Mouse (Mus musculus) frontal cortex, postnatal 10 days (tissue): ENCODE measurements around the gene Bcl2l15.
"Not testable (repeated sequence)": the region's sequence is repeated elsewhere in the genome, so short reads cannot be mapped to it uniquely, and the experiment has no call there.

Experiments used
- DNase-seq, 2 experiments: peaks; one replicate each; pipeline ENCODE4 v3.0.0; 2022; ENCODE audit warnings: low spot score in 2 of 2, mixed read lengths in 1 of 2

Gene Bcl2l15

DNA sequence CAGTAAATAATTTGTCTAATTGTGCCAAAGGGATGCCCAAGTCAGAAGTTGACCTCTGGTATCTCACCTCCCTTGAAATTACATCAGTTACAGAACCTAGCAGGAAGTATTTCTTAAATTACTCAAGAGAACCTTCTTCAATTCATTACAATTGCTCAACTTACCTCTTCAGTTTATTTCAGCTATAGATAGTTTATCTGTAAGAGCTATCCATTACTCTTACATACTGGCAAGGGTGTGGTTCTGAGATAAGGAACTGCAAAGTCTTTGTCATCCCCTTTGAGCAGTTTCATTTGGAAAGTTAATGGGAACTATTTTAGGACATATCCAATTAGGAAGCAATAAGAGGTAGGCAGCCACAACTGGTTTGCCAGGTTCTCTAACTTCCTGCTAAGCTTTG, at the start of gene Bcl2l15:
TSS of gene Bcl2l15 (plus strand) at position 176 of the 400 bp plus-strand sequence.
- no peak for DNase-seq

DNA sequence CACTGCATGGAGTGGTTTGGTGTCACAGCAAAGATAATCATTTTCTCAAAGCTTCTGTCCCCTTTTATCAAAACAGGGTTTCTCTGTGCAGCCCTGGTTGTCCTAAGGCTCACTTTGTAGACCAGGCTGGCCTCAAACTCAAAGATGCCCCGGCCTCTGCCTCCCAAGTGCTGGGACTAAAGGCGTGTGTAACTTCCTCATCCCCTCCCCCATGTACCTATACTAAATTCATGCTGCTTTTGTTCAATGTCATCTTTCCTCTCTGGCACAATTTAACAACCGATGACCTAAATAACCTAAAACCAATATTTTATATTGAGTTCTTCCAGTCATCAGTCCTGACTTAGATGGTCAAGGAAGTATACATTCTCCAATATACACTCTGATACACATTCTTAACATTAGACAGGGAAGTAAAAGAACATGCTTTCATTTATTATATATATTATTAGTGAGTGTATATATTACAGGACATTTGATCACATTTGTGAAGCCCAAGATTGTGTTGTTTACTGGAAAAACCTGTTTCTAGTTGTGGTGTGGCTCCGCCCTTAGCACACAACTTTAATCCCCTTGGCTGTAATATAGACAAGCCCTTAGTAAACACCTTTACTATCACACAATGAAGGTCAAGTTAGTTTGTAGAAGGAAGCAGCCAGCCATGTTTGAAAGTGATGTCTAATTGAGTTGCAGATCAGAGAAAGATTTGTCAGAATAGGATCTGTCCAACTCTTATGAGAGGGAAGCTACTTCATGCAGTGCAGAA, 49.4 kb upstream of the Bcl2l15 start:
- DNase-seq = no peak

DNA sequence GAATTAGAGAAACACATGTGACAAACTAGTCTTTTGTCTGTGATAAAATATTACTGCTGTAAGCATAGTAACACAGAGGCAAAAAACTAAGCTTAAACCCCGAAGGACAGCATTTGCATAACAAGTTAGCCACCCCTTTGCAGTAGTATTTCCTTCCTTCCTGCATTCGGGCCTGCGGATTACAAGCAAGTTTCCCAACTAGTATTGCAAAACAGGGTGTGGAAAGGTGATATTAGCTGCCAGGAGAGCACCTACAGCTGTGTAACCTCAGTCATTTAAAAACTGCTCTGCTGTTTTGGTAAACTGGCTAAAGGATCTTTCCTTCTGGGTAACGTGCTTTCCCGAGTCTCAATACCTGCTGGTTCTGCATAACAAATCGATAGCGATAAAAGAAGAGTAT, 45.2 kb upstream of the Bcl2l15 start:
- DNase-seq = no peak

DNA sequence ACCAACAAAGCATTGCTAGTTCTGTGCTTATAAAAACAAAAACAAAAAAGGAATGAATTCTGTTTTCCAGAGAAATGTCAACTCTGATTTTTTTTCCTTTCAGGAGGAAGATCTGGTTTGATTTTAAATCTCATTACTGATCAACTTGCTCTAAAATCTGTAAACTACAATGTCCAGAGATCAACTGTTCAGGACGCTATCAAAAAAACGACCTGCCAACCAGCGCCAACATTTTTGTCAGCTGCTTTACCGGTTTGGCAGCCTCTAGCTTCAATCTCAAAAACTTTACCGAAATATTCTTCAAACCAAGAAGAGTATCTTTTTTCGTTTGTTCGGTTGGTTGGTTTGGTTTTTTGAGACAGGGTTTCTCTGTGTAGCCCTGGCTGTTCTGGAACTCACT, 43.3 kb upstream of the Bcl2l15 start:
- DNase-seq = no peak

DNA sequence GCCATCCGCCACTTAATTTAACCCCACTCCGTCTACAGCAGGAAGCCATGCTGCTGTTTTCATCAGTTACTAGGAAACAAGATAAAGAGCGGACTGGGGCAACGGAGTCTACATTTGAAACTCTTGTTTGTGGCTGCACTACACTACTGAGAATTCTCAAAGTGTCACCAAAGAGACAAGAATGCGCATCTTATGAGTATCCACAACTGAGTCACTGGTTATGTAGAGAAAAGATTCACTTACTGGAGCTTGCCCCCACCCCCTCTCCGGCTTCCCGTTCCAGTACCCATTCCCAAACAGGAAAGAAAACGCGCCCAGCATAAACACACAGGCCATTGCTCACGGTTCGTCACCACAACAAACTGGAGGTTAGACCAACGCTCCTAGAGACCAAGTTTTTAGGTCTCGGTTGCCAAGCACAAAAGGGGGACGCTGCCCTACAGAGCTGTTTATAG, 42.5 kb upstream of the Bcl2l15 start:
- DNase-seq = no peak

DNA sequence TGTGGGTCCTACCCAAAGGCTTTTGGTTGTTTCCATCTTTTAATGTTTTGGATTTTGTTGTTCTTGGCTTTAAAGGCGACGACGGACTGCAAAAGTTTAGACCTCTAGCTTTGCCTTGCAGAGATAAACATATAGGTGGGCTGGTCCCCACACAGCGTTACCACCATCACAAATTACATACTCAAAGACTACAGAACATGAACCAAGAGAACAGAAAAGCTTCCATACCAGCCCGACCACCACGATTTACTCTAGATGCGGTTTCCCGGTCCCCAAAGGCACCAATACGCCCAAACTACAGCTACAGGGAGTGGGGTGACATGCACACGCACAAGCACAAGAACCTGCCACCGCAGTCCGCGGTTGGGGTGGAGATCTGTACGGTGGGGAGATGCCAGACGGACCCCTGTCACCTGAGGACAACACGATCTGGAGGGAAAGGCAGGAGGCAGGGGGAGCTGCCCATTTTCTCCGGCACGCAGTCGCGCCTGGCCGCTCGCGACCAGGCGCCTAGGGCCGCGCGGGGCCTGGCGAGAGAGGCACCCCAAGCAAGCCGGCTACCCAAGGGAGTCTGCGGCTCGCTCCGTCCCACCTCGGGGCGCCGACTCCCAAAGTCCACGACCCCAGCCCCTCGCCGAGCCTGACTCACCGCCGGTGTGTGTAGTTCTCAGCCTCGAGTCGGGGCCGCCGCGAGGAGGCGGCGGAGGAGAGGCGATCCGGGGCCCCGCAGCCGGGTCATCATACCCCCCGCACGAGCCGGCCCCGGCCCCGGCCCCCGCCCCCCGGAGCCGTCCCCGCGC, 41.9 kb upstream of the Bcl2l15 start:
- DNase-seq = peak in 1 of 2 experiments; percentile 43

DNA sequence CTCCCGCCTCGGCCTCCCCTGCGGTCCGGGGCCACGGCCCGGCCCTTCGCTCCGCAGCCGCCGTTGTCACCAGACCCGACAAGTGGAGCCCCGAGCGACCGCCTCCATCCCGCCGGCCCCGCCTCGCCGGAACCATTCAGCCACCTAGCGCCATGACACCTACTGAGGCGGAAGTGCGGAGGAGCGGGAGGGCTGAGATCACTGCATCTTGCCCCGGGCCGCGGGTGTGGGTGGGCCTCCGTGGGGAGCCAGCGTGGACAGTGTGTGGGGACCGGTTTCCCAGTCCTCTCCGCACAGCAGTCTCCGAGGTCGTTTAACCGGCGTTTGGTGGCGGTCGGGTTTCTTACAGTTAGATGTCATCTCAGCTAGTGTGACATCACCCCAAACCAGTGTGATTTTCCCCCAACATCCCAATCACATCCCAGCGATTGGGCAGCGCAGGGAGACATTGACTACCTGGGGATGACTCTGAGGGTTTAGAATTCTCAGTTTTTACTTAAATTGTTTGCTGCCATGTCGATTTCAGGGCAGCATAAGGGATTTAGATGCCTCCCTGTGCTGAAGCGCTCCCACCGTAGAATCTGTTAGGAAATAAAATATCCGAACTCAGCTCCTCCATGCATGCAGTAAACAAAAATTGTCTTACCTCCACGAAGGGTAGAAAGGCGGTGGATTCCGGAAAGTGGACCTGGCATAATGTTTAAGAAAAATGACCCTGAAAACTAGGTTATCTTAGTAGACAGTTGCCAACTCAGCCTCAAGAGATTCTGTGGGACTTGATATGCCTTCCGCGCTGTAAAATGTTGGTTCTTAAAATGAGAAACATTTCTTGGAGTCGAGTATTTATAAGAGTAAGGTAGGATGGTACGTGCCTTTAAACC, 40.9 kb upstream of the Bcl2l15 start, which contains the start of gene Hipk1:
TSS of gene Hipk1 (minus strand) at position 334 of the 881 bp plus-strand sequence.
- peak; percentile 88 to 93 for DNase-seq

DNA sequence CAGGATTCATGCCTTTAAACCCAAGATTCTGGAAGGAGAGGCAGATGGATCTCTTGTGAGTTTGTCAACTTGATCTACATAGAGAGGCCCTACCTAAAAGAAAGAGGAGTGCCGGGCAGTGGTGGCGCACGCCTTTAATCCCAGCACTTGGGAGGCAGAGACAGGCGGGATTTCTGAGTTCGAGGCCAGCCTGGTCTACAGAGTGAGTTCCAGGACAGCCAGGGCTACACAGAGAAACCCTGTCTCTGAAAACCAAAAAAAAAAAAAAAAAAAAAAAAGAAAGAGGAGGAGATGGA, 40.3 kb upstream of the Bcl2l15 start:
- DNase-seq = not testable (repeated sequence)

DNA sequence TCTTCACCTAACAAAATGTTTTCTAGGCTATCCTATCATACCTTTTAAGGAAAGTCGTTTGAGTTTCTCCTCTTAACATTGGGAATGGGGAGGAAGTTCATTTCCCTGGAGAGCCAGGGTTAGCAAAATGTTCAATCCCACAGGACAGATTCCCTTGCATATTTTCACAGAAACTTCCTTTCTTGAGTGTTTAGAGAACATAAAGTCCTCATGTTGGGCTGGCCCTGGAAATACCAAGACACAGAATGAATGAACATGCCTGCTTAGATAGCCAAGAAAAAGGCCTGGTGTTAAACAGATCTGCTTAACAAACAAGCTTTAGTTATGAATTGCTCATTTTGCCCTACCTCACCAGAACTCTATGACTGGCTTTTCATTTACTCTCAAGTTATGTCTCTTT, 39.8 kb upstream of the Bcl2l15 start:
- no peak for DNase-seq

DNA sequence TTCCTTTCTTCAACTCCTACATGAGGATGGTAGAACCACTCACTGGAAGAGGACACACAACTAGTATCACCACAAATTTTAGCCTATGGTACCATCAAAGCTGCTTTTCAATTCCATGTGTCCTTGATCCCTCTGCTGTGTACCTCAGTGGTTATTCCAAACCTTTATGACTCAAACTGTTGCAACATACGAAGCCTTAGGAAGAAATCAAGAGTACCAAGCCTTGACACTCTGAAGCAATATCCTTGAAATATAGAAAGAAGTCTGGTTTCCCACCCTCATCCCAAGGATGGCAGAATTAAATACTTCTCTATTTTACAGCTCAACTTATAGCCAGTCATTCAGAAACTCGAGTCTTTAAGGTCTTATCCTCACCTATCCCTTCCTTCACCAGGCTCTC, 36.0 kb upstream of the Bcl2l15 start:
- DNase-seq = no peak

DNA sequence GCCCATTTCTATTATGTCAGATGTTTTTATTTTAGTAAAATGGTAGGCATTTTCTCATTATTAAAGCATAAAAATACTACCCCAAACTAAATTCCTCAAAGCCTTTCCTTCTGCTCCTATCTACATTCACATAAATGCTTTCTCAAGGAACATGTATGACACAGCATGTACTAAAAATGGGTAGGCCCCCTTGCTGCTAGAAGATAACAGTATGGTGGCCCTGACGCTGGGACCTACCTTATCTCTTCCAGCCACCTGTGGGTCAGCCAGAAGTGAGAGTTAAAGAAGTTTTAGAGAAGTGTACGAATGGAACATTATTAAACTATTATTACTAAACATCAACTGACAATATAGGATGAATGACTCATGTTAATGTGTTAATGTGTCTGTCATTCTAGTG, 32.9 kb upstream of the Bcl2l15 start:
- DNase-seq = no peak

DNA sequence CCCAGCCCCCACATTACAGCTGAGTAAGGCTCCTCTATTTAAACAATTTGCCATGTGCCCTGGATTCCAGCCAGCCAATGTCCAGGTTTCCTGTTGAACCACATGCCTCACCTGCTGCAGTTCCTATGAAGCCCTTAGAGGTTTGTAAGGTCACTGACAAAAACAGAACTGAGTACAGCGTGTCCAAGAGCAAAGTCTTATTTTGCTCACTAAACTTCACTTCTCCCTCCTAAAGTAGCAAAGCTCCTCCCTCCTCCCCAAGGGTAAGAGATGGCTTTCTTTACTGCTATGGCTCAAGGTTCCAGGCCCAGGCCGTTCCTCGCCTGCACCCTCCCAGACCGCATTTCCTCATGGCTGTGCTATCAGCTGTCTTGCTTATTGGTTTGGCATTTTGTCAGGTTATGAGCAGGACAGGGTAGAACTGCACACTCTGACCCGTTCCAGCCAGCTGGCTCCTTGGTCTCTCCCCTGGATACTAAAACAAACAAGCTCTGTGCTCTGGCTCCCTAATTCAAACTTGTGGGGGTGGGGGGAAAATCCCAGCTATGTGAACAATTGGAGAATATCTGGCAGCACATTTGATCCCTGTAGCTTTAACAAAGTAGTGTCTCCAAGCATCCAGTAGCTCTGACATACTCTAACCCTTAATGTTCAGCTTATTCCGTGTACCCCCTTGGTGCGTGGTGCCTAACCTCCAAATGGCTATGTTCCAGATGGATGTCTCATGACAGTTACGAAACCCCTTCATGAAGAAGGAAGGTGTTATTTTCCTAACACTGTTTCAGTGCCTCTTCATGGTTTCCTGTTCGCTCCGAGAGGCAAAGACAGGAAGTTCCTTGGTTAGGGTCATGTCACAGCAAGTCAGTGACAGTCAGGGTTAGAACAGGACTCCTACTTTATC, 30.5 kb upstream of the Bcl2l15 start:
- DNase-seq = peak; percentile 17 to 76

DNA sequence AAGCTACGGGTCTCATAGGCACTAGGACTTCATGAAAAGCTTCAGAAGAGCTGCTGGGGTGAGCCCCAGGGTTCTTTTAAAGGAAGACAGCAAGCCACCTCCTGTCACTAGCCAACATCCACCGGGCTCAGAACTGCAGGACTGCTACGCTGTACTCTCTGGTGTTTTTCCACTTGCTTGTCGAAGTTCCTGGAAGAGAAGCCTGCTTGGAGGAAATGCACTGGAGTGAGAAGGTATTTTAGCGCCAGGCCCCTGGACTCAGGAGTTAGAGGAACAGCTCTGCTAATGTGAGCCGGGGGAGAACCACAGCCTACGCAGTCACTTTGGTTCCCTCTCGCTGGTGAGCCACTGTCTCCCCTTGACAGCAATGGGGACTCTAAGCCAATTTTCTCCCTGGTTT, 29.5 kb upstream of the Bcl2l15 start:
- DNase-seq = no peak

DNA sequence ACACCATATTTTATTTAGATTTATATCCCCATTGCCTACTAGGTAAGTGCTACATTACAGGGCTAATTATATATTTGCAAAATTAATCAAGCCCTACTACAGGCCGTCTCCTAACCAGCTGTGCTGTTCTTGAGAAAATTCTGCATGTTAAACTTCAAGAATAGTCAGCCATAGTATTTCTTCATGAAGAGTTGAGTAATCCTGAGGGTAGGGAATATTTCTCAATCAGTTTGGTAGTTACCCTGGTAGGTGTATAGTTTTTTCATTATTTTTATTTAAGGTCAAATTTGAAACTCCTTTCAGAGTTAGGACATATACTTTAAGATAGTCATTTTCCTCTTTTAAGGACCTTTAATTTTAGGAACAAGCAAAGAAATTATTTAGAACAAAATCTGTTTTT, 26.7 kb upstream of the Bcl2l15 start:
- no peak for DNase-seq

DNA sequence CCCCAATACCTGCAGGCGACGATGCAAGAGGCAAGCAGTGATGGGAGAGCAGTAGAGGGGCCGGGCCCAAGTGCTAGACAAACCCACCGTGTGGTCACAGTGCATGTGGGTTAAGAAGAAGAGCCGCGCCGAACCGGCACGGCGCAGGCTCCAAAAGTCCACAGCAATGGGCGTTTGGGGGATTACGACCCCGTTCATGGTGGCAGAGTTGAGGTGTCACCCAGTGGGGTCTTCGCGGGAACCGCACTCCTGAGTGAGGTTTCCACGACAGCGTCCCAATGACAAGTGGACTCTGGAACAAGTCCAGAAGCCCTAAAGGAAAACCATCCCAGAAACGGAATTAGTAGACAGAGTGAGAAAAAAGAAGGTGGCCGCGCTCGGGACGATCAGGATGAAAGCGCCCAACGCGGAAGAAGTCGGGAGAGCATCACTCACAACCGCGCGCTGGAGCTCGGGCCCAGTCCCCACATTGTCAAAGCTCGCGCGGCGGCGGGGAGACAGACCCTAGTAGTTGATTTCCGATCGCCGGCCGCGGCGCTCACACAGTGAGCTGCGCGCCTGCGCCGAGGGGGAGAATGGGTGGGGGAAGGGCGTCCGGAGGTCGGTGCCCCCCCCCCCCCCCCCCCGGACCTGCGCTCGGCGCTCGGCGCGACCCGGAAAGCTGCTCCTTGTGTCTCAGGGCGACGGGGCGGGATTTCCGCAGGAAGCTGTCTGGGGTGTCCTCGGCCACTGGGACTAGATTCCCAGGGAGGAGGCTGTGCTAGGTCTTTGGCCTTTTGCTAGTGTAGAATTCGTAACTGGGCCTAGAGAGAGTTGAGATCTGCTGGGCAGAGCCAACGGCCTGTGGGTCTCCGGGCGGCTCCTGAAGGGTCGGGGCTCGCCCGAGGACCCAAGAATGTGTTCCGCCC, 23.3 kb upstream of the Bcl2l15 start, which contains the start of the genes Dclre1b, Ap4b1 and Gm43064:
TSS of gene Dclre1b (minus strand) at position 554 of the 908 bp plus-strand sequence.
TSS of gene Ap4b1 (plus strand) at position 630 of the 908 bp plus-strand sequence.
TSS of gene Gm43064 (plus strand) at position 683 of the 908 bp plus-strand sequence.
- DNase-seq = peak; percentile 80 to 86

DNA sequence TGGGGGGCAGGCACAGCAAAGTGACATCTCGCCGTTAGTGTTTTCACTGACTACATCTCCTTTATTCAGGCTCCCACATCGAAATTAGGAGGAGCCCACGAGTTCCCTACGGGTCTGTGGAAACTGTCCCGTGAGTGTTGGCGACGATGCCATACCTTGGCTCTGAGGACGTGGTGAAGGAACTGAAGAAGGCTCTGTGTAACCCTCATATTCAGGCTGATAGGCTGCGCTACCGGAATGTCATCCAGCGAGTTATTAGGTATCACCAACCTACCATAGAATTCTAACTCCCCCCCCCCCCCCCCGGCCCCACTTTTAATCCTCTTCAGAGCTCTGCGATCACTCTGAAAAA, 22.6 kb upstream of the Bcl2l15 start:
- no peak for DNase-seq

DNA sequence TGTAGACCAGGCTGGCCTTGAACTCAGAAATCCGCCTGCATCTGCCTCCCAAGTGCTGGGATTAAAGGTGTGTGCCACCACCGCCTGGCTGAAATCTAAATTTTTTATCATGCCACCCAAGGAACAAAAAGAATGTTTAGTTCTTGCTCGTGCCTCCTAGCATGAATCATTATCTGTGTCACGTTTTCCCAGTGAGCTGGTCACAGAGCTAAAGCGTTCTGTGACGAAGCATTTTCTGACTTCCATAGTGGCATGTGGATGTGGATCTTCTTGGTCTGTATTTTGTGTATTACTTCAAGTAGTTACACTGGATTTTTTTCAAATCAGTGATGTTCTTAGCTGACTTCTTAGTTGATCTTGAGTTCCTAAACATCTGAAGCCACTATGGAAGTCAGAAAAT, 21.4 kb upstream of the Bcl2l15 start:
- no peak for DNase-seq

DNA sequence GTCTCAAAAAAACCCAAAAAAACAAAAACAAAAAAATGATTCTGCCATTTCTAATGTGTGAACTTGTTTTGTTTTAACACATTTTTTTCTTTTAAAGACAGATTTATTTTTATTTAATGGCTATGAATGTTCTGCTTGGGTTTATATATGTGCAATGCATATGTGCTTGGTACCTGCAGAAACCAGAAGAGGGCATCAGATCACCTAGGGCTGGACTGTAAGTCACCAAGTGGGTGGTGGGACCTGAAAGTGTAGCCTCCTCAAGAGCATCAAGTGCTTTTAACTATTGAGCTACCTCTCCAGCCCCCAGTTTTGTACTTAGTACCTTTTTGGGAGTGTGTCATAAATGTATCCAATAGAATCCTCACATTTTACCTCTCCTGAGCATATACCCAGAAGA, 4.9 kb upstream of the Bcl2l15 start:
- DNase-seq = no peak

DNA sequence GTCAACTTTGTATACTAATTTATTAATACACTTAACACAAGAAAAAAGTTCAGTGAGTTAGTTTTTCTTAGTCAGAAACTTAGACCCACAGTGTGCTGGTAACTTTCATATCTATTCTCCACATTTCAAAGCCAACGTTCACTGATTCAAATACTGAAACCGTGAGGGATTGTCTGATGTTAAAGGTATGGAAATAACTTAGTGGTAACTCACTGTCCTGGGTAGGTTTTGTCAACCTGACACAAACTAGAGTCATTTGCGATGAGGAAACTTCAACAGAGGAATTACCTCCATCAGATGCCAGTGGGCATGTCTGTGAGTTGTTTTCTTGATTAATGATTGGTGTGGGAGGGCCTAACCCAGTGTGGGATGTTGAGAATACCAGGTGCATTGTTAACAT, 3.4 kb upstream of the Bcl2l15 start:
- DNase-seq = no peak

DNA sequence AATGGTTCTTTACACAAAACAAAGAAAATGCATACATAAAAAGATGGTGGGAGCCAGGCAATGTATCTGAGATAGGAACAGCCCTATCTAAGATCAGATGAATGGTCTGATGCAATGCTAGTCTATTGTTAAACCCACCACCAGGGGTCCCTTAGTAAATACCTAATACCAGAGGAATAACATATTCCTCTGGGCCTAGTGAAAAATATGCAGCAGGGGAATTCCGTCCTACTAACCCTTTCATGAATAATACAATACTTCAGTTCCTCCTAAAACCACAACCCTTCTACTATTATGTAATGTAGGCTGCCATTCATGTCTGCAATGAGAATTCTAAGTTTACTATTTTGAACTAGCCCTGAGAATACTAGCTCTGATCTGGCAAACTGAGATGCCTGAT, 1.7 kb upstream of the Bcl2l15 start:
- DNase-seq = not testable (repeated sequence)
